Mouse (Mus musculus) ES-E14 (cell line): ENCODE measurements at regions not wholly inside any gene's neighbourhood (a gene's known extent, or its start where the extent isn't known, plus 50 kb on each side); places are given as distances from the start of the nearest gene placed in this dataset.

ENCODE experiments used
- DNase-seq: peaks from one replicate; pipeline ENCODE4 v3.0.0-alpha.2; 2013; ENCODE audit warnings: low read depth, low spot score
- H3K27ac ChIP-seq: 2 replicates; pipeline ENCODE4 v1.5.1; 2012; ENCODE audit warnings: low read depth, mild to moderate bottlenecking, low read length, moderate library complexity, mixed read lengths; ENCODE audit not compliant: poor library complexity, insufficient read depth, severe bottlenecking
- H3K36me3 ChIP-seq: 2 replicates; pipeline ENCODE4 v1.6.1; 2012; ENCODE audit warnings: mild to moderate bottlenecking, low read length, moderate library complexity, mixed read lengths; ENCODE audit not compliant: control insufficient read depth, poor library complexity, insufficient read depth, severe bottlenecking
- H3K4me1 ChIP-seq, 2 experiments: fragments of 150-350 bp in 1 of 2; sonication (generic) in 1 of 2; 2 replicates each; pipeline ENCODE4 v1.6.1; 2012; ENCODE audit warnings: low read length in 2 of 2, mild to moderate bottlenecking in 1 of 2, mixed read lengths in 1 of 2; ENCODE audit not compliant: control insufficient read depth in 2 of 2, insufficient read depth in 2 of 2, poor library complexity in 1 of 2
- H3K4me3 ChIP-seq, 2 experiments: fragments of 150-350 bp in 1 of 2; sonication (generic) in 1 of 2; 2 replicates each; pipeline ENCODE4 v1.5.1; 2012; ENCODE audit warnings: low read length in 2 of 2, low read depth in 1 of 2, mild to moderate bottlenecking in 1 of 2, mixed read lengths in 1 of 2; ENCODE audit not compliant: insufficient read depth in 1 of 2, poor library complexity in 1 of 2, severe bottlenecking in 1 of 2
- H3K9ac ChIP-seq: 2 replicates; pipeline ENCODE4 v1.6.1; 2012; ENCODE audit warnings: low read depth, mild to moderate bottlenecking, low read length, mixed read lengths; ENCODE audit not compliant: poor library complexity, insufficient read depth, severe bottlenecking
- H3K9me3 ChIP-seq: fragments of 150-350 bp; sonication (generic); 2 replicates; pipeline ENCODE4 v1.6.1; 2012; ENCODE audit warnings: low read depth, mild to moderate bottlenecking, low read length; ENCODE audit not compliant: control insufficient read depth, insufficient read depth
- CHD2 ChIP-seq: IDR thresholded peaks from 2 replicates; pipeline ENCODE4 v1.6.1; 2014; ENCODE audit warnings: mild to moderate bottlenecking, low read depth, low read length, inconsistent platforms
- HCFC1 ChIP-seq: IDR thresholded peaks from 2 replicates; pipeline ENCODE4 v1.6.1; 2012; ENCODE audit warnings: low read length, inconsistent platforms, borderline replicate concordance; ENCODE audit not compliant: insufficient read depth
- MAFK ChIP-seq: IDR thresholded peaks from 2 replicates; pipeline ENCODE4 v1.6.1; 2014; ENCODE audit warnings: mild to moderate bottlenecking, low read depth, low read length, inconsistent platforms; ENCODE audit not compliant: insufficient read depth
- ZC3H11A ChIP-seq: IDR thresholded peaks from 2 replicates; pipeline ENCODE4 v1.6.1; 2012; ENCODE audit warnings: low read depth, mild to moderate bottlenecking, inconsistent platforms, low read length, borderline replicate concordance
- ZNF384 ChIP-seq: IDR thresholded peaks from 2 replicates; pipeline ENCODE4 v1.6.1; 2012; ENCODE audit warnings: low read depth, low read length, inconsistent platforms
- in situ Hi-C, 2 experiments: fragments of 600-800 bp; cut with MboI; formaldehyde crosslinking; loops; one replicate each; pipeline ENCODE4 v1.15.1; 2025; ENCODE audit warnings: low sequenced_read_pairs in 2 of 2, inconsistent platforms in 1 of 2; ENCODE audit not compliant: unreplicated experiment in 2 of 2

DNA sequence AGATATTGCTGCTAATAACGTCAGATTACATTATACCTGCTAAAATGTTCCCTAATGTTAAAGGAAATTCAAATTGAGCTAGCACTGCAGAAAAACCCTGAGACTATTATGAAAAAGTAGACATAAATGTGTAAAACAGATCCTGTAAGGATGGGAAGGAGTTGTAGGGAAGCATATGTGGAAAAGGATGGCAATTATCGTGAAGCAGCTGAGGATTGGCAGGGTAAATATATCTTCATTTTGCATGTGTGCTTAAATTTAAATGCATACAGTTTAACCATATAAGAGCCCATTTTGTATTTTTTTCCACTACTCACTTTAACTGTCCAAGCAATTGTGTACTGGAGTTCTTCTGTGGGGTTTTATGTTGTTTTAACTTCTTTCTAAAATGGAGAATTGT lies 1751.9 kb downstream of the Cntnap5b start:
- H3K9ac ChIP-seq = no peak overlapping the region
- no peak overlapping the region for H3K4me3 ChIP-seq
- no peak overlapping the region for H3K27ac ChIP-seq
- TF ChIP-seq CHD2 (no peak), MAFK (no peak), ZC3H11A (no peak), HCFC1 (no peak), ZNF384 (no peak)
- H3K4me1 ChIP-seq = no peaks in the 10 kb centered on the region
- no peaks in the 10 kb centered on the region for H3K9me3 ChIP-seq
- no peak for DNase-seq
- in situ Hi-C loops = no loop called here
- H3K36me3 ChIP-seq = no peaks in the 10 kb centered on the region

DNA sequence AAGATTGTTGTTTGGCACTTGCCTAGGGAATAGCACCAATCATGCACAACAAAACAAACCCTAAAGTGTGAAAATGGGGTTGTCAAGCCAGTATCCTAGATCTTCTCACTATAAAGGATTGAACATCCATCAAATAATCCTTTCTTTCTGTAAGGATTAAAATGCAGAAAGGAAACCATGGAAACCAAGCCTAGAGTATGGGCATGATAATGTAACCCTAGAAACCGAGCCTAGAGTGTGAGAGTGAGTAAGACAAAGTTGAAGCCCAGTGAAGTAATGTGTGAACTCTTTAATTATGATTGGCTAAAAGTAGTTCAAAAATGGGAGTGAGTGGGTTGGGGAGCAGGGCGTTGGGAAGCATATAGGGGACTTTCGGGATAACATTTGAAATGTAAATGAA lies 1757.4 kb downstream of the Cntnap5b start:
- Histone ChIP-seq H3K9me3 (no peaks in the 10 kb centered on the region), H3K4me1 (no peaks in the 10 kb centered on the region), H3K9ac (no peak overlapping the region), H3K27ac (no peak overlapping the region), H3K4me3 (no peak overlapping the region), H3K36me3 (no peaks in the 10 kb centered on the region)
- in situ Hi-C loops = no loop called here
- DNase-seq = no peak
- TF ChIP-seq CHD2 (no peak), ZNF384 (no peak), ZC3H11A (no peak), MAFK (no peak), HCFC1 (no peak)

- Histone ChIP-seq H3K36me3 (no peaks in the 10 kb centered on the region), H3K27ac (no peak overlapping the region), H3K9ac (no peak overlapping the region), H3K4me1 (no peaks in the 10 kb centered on the region), H3K4me3 (no peak overlapping the region), H3K9me3 (no peaks in the 10 kb centered on the region)
- TF ChIP-seq CHD2 (no peak), HCFC1 (no peak), ZC3H11A (no peak), MAFK (no peak), ZNF384 (no peak)
- no peak for DNase-seq
- in situ Hi-C loops = no loop called here
These were observed 1799.7 kb downstream of the Cntnap5b start for GRCm38 (mm10) chr1:101572256-101572655.

DNA sequence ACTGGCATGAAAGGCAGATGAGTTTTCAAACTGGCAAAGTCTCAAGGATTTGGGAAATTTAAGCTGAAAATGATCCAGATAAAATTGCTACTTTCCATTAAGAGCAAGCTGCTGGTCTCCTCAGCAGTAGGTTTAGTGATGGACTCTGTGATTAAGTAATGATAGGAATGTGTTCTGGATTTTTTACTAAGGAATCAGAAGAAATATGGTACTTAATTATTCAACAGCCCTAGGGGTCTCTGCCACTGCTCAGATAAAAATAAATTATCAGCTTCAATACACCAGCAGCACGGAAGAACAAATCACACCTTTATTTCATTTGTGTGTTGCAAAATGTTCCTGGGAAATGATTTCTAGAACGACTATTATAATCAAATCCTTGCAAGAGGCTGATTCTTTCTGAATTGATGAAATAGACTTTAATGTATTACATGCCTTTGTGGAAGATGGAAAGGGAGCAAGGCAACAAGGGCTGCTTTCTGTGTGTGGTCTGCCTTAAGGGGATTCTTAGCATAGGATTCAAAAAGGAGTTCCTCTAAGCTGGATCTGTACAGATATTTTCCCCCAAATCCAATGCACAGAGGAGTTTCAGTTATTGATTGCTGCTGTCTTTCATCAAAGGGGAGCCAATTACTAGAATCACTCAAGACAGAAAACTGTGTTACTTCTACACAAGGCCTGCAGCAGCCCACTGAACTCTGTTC lies 1812.9 kb downstream of the Cntnap5b start:
- in situ Hi-C loops = no loop called here
- TF ChIP-seq MAFK (no peak), ZC3H11A (no peak), ZNF384 (no peak), CHD2 (no peak), HCFC1 (no peak)

GRCm38 (mm10) chr1:101628461-101628860 lies 1855.9 kb downstream of the Cntnap5b start:
- Histone ChIP-seq H3K9ac (no peak overlapping the region), H3K4me1 (no peaks in the 10 kb centered on the region), H3K4me3 (no peak overlapping the region), H3K9me3 (no peaks in the 10 kb centered on the region), H3K36me3 (no peaks in the 10 kb centered on the region), H3K27ac (no peak overlapping the region)
- TF ChIP-seq MAFK (no peak), HCFC1 (no peak), CHD2 (no peak), ZC3H11A (no peak), ZNF384 (no peak)
- DNase-seq = peak; percentile 20
- in situ Hi-C loops = no loop called here

More for the DNA sequence above, 1812.9 kb downstream of the Cntnap5b start:
- no peak overlapping the region for H3K27ac ChIP-seq
- DNase-seq = no peak
- no peaks in the 10 kb centered on the region for H3K4me1 ChIP-seq
- H3K9ac ChIP-seq = no peak overlapping the region
- no peak overlapping the region for H3K4me3 ChIP-seq
- H3K9me3 ChIP-seq = no peaks in the 10 kb centered on the region
- H3K36me3 ChIP-seq = no peaks in the 10 kb centered on the region
